Mouse (Mus musculus) thymus, postnatal 36 days (tissue): ENCODE results near the gene Ndufaf8.
A peak's percentile ranks its signal among the peaks of the same experiment; 100 is the strongest.

Experiments used
- DNase-seq, 2 experiments: peaks; one replicate each; pipeline ENCODE4 v3.0.0; 2022; ENCODE audit warnings: mixed read lengths in 2 of 2

Gene Ndufaf8

DNA sequence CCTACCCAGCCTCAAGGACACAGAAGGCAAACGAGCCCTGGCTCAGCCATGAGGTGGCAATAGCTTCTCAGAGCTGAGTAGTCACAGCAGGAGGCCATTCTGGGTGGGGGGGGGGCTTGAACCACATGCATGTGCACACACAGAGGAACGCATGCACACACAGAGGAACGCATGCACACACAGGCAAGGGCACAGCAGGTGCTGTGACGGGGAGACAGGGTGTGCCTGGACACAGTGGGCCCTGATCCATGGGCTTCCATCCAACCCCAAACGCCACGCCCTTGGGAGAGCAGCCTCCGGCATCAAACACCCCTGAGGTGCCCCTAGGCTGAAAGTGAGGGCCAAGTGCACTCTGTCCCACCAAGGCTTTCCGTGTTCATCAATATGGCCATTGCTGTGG, 37.5 kb downstream of the Ndufaf8 start:
- DNase-seq = no peak

DNA sequence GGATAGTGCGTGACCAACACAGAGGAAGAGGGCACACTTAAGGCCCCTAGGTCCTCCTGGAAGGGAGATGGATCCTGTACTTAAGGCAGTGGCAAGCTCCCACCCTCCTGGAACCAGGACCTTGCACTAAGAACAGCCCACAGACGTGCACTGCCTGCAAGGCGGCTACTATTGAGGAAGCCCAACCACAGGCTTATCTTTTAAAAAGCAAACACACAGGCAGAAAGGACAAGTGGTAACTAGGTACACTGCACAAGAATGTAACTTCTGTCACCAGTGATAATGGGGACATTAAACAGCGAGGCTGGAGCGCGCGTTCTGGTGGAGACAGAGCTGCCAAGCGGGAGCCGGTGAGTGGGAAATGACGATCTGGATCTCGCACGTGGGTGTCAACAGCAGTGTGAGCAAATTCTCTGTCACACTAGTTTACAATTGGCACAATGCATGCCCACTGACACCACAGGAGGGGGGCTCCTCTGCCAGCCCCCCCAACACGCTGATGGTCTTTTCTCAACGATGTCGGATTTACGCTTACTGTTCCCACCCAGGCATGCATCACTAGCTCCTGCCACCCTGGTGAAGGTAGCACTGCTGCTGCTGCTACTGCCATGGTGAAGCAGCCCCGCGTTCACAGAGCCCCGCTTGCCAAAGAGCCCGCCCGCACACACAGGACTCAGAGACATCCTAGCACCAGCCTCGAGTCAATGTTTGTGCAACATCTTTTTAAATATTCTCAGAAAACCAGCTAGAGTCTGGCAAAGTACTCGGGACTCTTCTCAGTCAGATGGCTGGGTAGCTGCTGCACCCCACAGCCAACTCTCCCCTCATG, 38.3 kb downstream of the Ndufaf8 start:
- no peak for DNase-seq

DNA sequence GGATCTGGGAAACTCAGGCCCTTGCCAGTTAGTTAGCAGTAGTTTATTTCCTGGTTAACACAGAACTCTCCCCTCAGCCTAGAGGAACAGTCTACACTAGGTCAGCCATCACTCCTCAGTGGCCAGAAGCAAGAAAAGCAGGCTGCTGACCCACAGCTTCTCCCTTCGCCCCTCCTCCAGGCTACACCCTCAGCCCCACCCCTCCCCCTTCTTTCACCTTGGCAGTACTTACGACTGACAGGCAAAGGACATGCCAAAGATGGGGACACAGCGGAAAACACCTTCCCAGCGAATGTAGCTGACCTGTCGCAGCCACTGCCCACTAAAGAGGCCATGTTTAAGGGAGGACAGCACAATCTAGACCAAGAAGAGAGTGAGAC, 38.9 kb downstream of the Ndufaf8 start:
- DNase-seq = no peak

DNA sequence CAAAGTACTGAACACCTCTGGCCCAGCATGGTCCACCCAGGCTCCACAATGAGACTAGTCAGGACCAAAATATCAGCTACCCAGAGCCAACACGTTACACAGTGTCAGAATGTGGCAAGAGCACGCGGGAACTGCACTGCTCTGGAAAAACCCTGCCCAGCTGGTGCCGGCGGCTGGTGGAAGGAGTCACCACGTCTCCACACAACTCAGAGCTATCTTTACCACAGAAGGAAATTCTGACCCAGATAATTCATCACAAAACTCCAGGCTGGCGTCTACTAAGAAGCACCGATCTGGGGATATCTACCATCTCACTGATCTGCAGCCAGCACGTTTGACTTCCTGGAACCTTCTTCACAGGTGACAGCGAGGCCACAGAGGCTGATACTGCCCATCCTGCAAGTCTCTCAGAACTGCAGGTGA, 40.6 kb downstream of the Ndufaf8 start:
- no peak for DNase-seq

DNA sequence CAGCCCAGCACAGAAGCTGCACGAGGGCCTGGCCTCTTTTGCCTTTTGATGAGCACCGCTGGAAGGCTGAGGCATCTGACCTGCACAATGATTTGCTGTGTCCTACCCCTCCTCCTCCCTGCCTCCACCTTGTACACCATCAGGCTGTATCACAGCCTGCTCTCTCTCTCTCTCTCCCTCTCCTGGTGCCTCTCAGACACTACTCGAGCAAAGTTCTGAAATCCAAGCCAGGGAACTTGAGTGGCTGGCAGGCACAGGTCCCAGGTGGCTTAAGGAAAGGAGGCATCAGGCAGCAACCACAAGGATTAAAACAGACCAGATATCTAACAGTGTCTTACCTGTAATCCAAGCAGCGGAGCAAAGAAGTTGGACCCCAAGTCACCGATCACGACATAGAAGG, 41.5 kb downstream of the Ndufaf8 start:
- no peak for DNase-seq

DNA sequence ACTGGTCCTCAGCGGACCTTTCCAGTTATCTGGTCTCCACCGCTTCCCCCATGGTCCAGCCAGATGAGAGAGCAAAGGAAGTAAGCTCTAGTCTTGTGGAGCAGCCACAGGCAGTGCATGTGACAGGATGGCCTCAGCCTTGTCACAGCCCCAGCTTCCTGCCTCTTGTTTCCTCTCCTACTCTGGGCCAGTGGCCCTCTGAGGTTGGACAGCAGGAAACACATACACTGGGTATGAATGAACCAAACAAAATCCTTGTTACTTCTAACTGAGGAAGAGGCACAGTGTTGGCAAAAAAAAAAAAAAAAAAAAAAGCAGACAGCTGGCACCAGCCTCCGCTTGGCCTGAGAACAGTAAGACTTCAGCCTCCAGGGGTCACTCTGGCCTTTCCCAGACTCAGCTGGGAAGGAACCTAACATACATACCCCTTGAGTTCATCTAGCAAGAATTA, 43.9 kb downstream of the Ndufaf8 start:
- DNase-seq = peak; percentile 26 to 40

DNA sequence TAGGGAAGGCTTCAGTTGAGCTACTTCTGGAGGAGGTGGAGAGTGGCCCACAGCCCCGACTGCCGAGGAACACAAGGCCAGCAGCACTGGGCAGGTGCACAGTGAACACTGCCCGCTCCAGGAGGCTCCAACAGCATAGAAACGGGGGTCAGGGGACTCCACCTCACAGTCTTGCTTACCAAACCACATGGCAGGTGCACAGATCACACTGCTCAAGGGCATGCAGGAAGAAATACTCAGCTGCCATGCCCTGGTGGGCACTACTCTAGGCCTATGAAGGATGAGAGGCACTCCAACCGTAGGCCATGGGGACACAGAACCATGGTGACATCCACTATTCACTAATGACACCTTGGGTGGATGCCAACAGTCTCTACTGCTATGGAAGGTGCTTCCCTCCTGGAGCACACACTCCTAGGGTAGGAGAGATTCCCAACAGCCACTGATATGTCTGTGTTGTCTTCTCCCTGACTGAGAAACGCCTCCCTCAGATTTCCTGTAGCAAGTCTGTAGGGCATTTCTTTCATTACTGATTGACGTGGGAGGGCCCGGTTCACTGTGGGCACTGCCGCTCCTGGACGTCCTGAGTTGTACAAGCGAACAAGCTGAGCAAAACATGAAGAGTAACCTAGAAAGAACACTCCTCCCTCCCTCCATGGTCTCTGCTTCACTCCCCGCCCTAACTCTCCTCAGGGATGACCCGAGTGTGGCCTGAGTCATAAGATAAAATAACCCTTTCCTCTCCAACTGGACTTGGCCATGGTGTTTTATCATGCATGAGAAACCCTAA, 45.2 kb downstream of the Ndufaf8 start:
- DNase-seq = no peak

DNA sequence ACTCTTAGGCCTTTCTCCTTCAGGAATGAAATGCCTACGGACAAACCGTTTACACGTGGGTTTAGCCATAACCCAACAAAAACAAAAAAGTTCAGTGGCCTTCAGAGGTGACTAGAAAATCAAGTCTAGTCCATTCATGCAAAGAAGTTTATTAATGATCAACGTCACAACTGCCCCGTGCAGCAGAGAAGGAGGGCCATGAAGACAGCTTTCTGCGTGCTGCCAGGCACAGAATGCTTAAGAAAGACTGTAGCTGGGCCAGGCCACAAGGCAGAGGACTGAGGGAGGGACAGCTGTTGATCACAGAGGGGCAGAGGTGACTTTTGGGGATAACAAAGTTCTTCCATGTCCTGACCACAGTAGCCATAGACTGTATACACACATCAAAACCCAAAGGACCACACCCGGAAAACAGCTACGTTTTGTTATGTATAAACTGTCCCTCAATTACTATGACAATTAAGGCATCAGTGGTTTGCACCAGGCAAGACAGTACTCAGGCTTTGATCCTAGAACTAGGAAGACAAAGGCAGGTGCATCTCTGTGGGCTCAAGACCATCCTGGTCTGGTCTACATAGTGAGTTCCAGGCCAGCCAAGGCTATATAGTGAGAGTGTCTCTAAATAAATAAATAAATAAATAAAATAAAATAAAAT, 49.6 kb downstream of the Ndufaf8 start:
- DNase-seq = no peak

DNA sequence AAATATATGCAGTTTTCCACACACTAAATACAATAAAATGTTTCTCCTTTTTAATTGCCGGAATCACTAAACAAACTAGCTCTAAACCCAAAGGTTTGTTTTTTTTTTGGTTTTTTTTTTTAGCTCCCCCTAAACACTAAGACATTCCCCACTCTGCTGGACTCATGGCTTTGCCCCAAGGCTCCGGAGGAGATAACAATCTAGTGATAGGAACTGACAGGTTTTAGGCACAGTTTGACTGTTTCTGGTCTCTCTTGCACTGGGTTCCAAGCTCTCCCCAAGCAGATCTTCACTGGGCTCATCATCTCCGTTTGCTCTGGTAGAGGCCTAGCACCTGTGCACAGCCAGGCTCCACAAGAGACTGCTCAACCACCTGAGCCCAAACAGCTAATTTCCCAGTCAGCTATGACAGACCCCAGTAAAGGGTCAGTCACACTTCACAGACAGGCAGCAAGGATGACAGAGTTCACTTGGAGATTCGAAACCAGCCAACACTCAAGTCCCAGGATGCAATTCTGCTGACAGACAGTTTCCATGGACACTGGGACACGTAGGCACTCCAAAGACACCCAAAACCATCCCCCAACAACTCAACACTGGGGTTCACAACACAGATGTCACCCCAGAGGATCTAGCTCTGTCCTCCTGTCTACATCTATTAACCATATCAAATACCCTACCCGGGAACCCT, 50.9 kb downstream of the Ndufaf8 start:
- no peak for DNase-seq
